Mouse (Mus musculus): Measurements from ENCODE around the gene Nfam1. TPM values are rescaled to one million over a fixed set of nuclear protein-coding genes. Genes with fewer than 3 reads are reported as not detected.

Nfam1 gene
- polyA plus RNA-seq, 1 experiment, result 0.80 TPM

- 81% methylated on average over 6 of the region's 6 CpGs for WGBS
- no peak for DNase-seq
- Histone ChIP-seq H3K4me3 (replicated peaks; ENCODE audit: insufficient read depth, low read depth, low read length) (no peak overlapping the region), H3K27ac (ENCODE audit: insufficient read depth, low read length) (no peak overlapping the region), H3K4me1 (ENCODE audit: control insufficient read depth, insufficient read depth, low read length) (peaks cover 3% of the 10 kb centered on the region; the same call in 1 of the 2 replicates), H3K27me3 (ENCODE audit: control insufficient read depth, insufficient read depth, low read length) (no peaks in the 10 kb centered on the region)
- no peak for TF ChIP-seq POLR2A (IDR thresholded peaks at IDR 0.05; ENCODE audit: borderline replicate concordance, insufficient read depth, low read length)
- no peak for TF ChIP-seq CTCF (IDR thresholded peaks at IDR 0.05; ENCODE audit: borderline replicate concordance, insufficient read depth, low read depth, low read length)
Measured at GRCm38 (mm10) chr15:82998811-82999221, 34.3 kb downstream of the Nfam1 start.

- H3K27ac ChIP-seq (ENCODE audit: insufficient read depth, low read length), result no peak overlapping the region
- no peak for DNase-seq
- H3K4me3 ChIP-seq (replicated peaks; ENCODE audit: insufficient read depth, low read depth, low read length), result no peak overlapping the region
- TF ChIP-seq POLR2A (IDR thresholded peaks at IDR 0.05; ENCODE audit: borderline replicate concordance, insufficient read depth, low read length) (no peak), CTCF (IDR thresholded peaks at IDR 0.05; ENCODE audit: borderline replicate concordance, insufficient read depth, low read depth, low read length) (no peak)
- H3K4me1 ChIP-seq (ENCODE audit: control insufficient read depth, insufficient read depth, low read length), result peaks cover 12% of the 10 kb centered on the region
- H3K27me3 ChIP-seq (ENCODE audit: control insufficient read depth, insufficient read depth, low read length), result no peaks in the 10 kb centered on the region
Measured at GRCm38 (mm10) chr15:82996431-82996830, 36.7 kb downstream of the Nfam1 start.

GRCm38 (mm10) chr15:82995239-82995638 lies 37.9 kb downstream of the Nfam1 start:
- Histone ChIP-seq H3K4me3 (replicated peaks; ENCODE audit: insufficient read depth, low read depth, low read length) (no peak overlapping the region), H3K4me1 (ENCODE audit: control insufficient read depth, insufficient read depth, low read length) (peaks cover 12% of the 10 kb centered on the region), H3K27ac (ENCODE audit: insufficient read depth, low read length) (no peak overlapping the region), H3K27me3 (ENCODE audit: control insufficient read depth, insufficient read depth, low read length) (no peaks in the 10 kb centered on the region)
- DNase-seq, result no peak
- WGBS, result 69% methylated on average over 7 of the region's 7 CpGs
- TF ChIP-seq CTCF (IDR thresholded peaks at IDR 0.05; ENCODE audit: borderline replicate concordance, insufficient read depth, low read depth, low read length) (no peak), POLR2A (IDR thresholded peaks at IDR 0.05; ENCODE audit: borderline replicate concordance, insufficient read depth, low read length) (no peak)

- no peak overlapping the region for H3K4me3 ChIP-seq (replicated peaks; ENCODE audit: insufficient read depth, low read depth, low read length)
- no peak overlapping the region for H3K27ac ChIP-seq (ENCODE audit: insufficient read depth, low read length)
- H3K27me3 ChIP-seq (ENCODE audit: control insufficient read depth, insufficient read depth, low read length), result no peaks in the 10 kb centered on the region; the same call in 1 of the 2 replicates
- WGBS, result 61% methylated on average over 9 of the region's 9 CpGs
- peaks cover 14% of the 10 kb centered on the region for H3K4me1 ChIP-seq (ENCODE audit: control insufficient read depth, insufficient read depth, low read length)
- TF ChIP-seq CTCF (IDR thresholded peaks at IDR 0.05; ENCODE audit: borderline replicate concordance, insufficient read depth, low read depth, low read length) (no peak), POLR2A (IDR thresholded peaks at IDR 0.05; ENCODE audit: borderline replicate concordance, insufficient read depth, low read length) (no peak)
- DNase-seq, result no peak
Measured at GRCm38 (mm10) chr15:82992911-82993310, 40.2 kb downstream of the Nfam1 start.

- no peak for TF ChIP-seq CTCF (IDR thresholded peaks at IDR 0.05; ENCODE audit: borderline replicate concordance, insufficient read depth, low read depth, low read length)
- TF ChIP-seq POLR2A (IDR thresholded peaks at IDR 0.05; ENCODE audit: borderline replicate concordance, insufficient read depth, low read length), result no peak
- H3K4me1 ChIP-seq (ENCODE audit: control insufficient read depth, insufficient read depth, low read length), result peaks cover 20% of the 10 kb centered on the region
- H3K4me3 ChIP-seq (replicated peaks; ENCODE audit: insufficient read depth, low read depth, low read length), result no peak overlapping the region
- peak; percentile 53 to 60 for DNase-seq
- 23% methylated on average over 13 of the region's 13 CpGs for WGBS
- H3K27me3 ChIP-seq (ENCODE audit: control insufficient read depth, insufficient read depth, low read length), result no peaks in the 10 kb centered on the region; the same call in 1 of the 2 replicates
- no peak overlapping the region for H3K27ac ChIP-seq (ENCODE audit: insufficient read depth, low read length)
Measured at GRCm38 (mm10) chr15:82992079-82992783, 40.9 kb downstream of the Nfam1 start.

- 77% methylated on average over 6 of the region's 6 CpGs for whole genome bisulfite sequencing
- no peak for TF ChIP-seq POLR2A (IDR thresholded peaks at IDR 0.05; ENCODE audit: borderline replicate concordance, insufficient read depth, low read length)
- TF ChIP-seq CTCF (IDR thresholded peaks at IDR 0.05; ENCODE audit: borderline replicate concordance, insufficient read depth, low read depth, low read length), result no peak
- H3K4me1 ChIP-seq (ENCODE audit: control insufficient read depth, insufficient read depth, low read length), result peaks cover 23% of the 10 kb centered on the region
Measured at GRCm38 (mm10) chr15:82989190-82989704, 43.9 kb downstream of the Nfam1 start.

GRCm38 (mm10) chr15:82987732-82988112 lies 45.4 kb downstream of the Nfam1 start, which contains the start of gene Tcf20:
Tcf20 (minus strand) TSS chr15:82987872.
- Histone ChIP-seq H3K27ac (ENCODE audit: insufficient read depth, low read length) (no peak within 1 kb of the TSS), H3K4me3 (replicated peaks; ENCODE audit: insufficient read depth, low read depth, low read length) (peak within 1 kb of the TSS; percentile 39), H3K4me1 (ENCODE audit: control insufficient read depth, insufficient read depth, low read length) (peaks cover 19% of the 10 kb centered on the region), H3K27me3 (ENCODE audit: control insufficient read depth, insufficient read depth, low read length) (no peaks in the 10 kb centered on the region; the same call in 1 of the 2 replicates)
- no peak for TF ChIP-seq POLR2A (IDR thresholded peaks at IDR 0.05; ENCODE audit: borderline replicate concordance, insufficient read depth, low read length)
- no peak for TF ChIP-seq CTCF (IDR thresholded peaks at IDR 0.05; ENCODE audit: borderline replicate concordance, insufficient read depth, low read depth, low read length)
- peak; percentile 77 to 78 for DNase-seq
- under 1% methylated on average over 20 of the region's 20 CpGs for WGBS

More at GRCm38 (mm10) chr15:82989190-82989704, 43.9 kb downstream of the Nfam1 start:
- Histone ChIP-seq H3K4me3 (replicated peaks; ENCODE audit: insufficient read depth, low read depth, low read length) (no peak overlapping the region), H3K27me3 (ENCODE audit: control insufficient read depth, insufficient read depth, low read length) (no peaks in the 10 kb centered on the region; the same call in 1 of the 2 replicates), H3K27ac (ENCODE audit: insufficient read depth, low read length) (no peak overlapping the region)
- DNase-seq, result no peak
